ENCODE assay signal across 9 mouse cellular contexts in the genomic region with DNA sequence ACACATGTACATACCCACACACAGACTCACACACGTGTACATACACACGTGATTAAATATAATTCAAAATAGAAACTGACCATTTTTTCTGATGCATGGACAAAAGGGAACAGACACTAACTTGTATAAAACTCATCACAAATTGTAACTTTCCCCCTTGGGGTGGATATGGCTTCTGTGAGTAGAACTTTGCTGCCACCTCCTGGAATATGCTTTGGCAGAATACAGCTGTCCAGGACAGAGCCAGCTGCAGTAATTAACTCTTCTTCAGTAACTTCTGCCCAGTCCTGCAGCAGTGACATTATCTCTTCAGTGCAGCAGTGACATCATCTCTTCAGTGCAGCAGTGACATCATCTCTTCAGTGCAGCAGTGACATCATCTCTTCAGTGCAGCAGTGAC. TPM values are rescaled to one million over a fixed set of nuclear protein-coding genes. Genes with fewer than 3 reads are reported as not detected.
DNase-seq lines count a peak whose midpoint lies in the region; TF ChIP-seq lines count a peak whose summit lies in the region.
"Had no signal": no experiment of that assay in that cellular context is flagged by ENCODE, and none has a peak within 500 bp of the region (broad histone marks: within the 10 kb centered on the region; RNA-seq: fewer than 3 reads in every experiment).

No protein-coding gene starts in this region.

- H3K4me1 ChIP-seq in cortical plate, adult 2 months (ENCODE audit: control insufficient read depth, insufficient read depth, low read length): no peaks in the 10 kb centered on the region

- no peak for TF ChIP-seq POLR2A in cortical plate, adult 2 months (IDR thresholded peaks at IDR 0.05; ENCODE audit: extremely low read depth, insufficient read depth, low read length)

- no peak overlapping the region for H3K27ac ChIP-seq in cortical plate, adult 2 months (ENCODE audit: insufficient read depth, low read length)
- H3K27ac ChIP-seq: macrophage had no signal

- TF ChIP-seq CTCF in cortical plate, adult 2 months (IDR thresholded peaks at IDR 0.05; ENCODE audit: extremely low read depth, insufficient read depth, low read length): peak; percentile 45

- H3K4me3 ChIP-seq in cortical plate, adult 2 months (ENCODE audit: insufficient read depth, low read length): no peak overlapping the region

- peak; percentile 25 for DNase-seq in adrenal gland, adult 2 months
- DNase-seq in adrenal gland, postnatal 4 days (ENCODE audit: low spot score in 2 of 2): no peak
- DNase-seq in layer of hippocampus, postnatal 10 days (ENCODE audit: low spot score in 2 of 2): peak; percentile 20 to 21
- DNase-seq in layer of hippocampus, postnatal 36 days: no peak
- DNase-seq in kidney, postnatal 14 days: peak; percentile 17
- peak; percentile 17 for DNase-seq in neural tube, embryonic 10.5 days (ENCODE audit: extremely low spot score, low spot score)
- no peak for DNase-seq in ovary, adult 18-20 months (ENCODE audit: low spot score)

RNA-seq across cellular contexts. Expression of gene Odaph, which starts 15.7 kb away (rescaled TPM):
- not detected for total RNA-seq in adrenal gland, adult 2 months (2021)
- polyA plus RNA-seq in adrenal gland, adult 2 months (2012; rRNA removed): not detected in 2 replicates
- not detected for total RNA-seq in adrenal gland, postnatal 4 days (2021)
- under 1 TPM in 1 of 2 experiments, not detected in 1; 0.22 TPM for total RNA-seq in layer of hippocampus, postnatal 10 days (2021)
- not detected for total RNA-seq in layer of hippocampus, postnatal 36 days (2021)
- not detected in 2 replicates for polyA plus RNA-seq in cortical plate, adult 2 months (2012; rRNA removed)
- polyA plus RNA-seq: macrophage had no signal

RNA-seq across cellular contexts. Expression of gene Rchy1, which starts 40.1 kb away (rescaled TPM):
- 10 to 100 TPM; 54.2 to 61.2 TPM for total RNA-seq in adrenal gland, adult 2 months (2021)
- 10.8 and 11.5 TPM in 2 replicates for polyA plus RNA-seq in adrenal gland, adult 2 months (2012; rRNA removed)
- total RNA-seq in adrenal gland, postnatal 4 days (2021): 10 to 100 TPM; 78.8 to 79.2 TPM
- total RNA-seq in layer of hippocampus, postnatal 10 days (2021): 10 to 100 TPM; 48.0 to 53.2 TPM
- 10 to 100 TPM; 53.5 to 55.6 TPM for total RNA-seq in layer of hippocampus, postnatal 36 days (2021)
- 43.8 and 45.5 TPM in 2 replicates for polyA plus RNA-seq in cortical plate, adult 2 months (2012; rRNA removed)

RNA-seq across cellular contexts. Expression of gene Cdkl2, which starts 40.7 kb away (rescaled TPM):
- total RNA-seq in adrenal gland, adult 2 months (2021): 1 to 10 TPM; 4.9 to 6.9 TPM
- 0.60 and 0.62 TPM in 2 replicates for polyA plus RNA-seq in adrenal gland, adult 2 months (2012; rRNA removed)
- 1 to 10 TPM; 5.6 to 7.5 TPM for total RNA-seq in adrenal gland, postnatal 4 days (2021)
- 10 to 100 TPM; 84.3 to 87.2 TPM for total RNA-seq in layer of hippocampus, postnatal 10 days (2021)
- total RNA-seq in layer of hippocampus, postnatal 36 days (2021): 10 to 100 TPM; 39.8 to 42.5 TPM
- 19.0 and 21.9 TPM in 2 replicates for polyA plus RNA-seq in cortical plate, adult 2 months (2012; rRNA removed)

Comparison
In these comparisons a context has a peak if more than half of its experiments do, and no peak if none do; other contexts are left out.
1. DNase-seq: peak in adrenal gland, adult 2 months (single experiment), layer of hippocampus, postnatal 10 days (2 of 2), kidney, postnatal 14 days (single experiment) and neural tube, embryonic 10.5 days (single experiment); none in adrenal gland, postnatal 4 days (0 of 2), layer of hippocampus, postnatal 36 days (0 of 2) and ovary, adult 18-20 months (single experiment).
2. RNA of gene Cdkl2, which starts 40.7 kb away (total RNA-seq): 84.3 to 87.2 TPM in layer of hippocampus, postnatal 10 days and 39.8 to 42.5 TPM in layer of hippocampus, postnatal 36 days; 5.6 to 7.5 TPM in adrenal gland, postnatal 4 days and 4.9 to 6.9 TPM in adrenal gland, adult 2 months; every median in the first group is over 4 times any median in the second.